Mouse (Mus musculus) monocyte, adult 5-6 weeks (primary cell): ENCODE measurements around the gene Bloc1s4. TPM values are rescaled to one million over a fixed set of nuclear protein-coding genes. Genes with fewer than 3 reads are reported as not detected.
A peak's percentile ranks its signal among the peaks of the same experiment; 100 is the strongest.

Source experiments
- ATAC-seq: fragments of 153-309, 156-312 bp; replicated peaks from 2 replicates; pipeline ENCODE4 v1.8.0; 2017; ENCODE audit warnings: mild to moderate bottlenecking; ENCODE audit not compliant: low TSS enrichment, insufficient number of reproducible peaks, severe bottlenecking, poor library complexity, low FRiP score
- total RNA-seq: library from RNA; stranded (forward); fragments of 200-1000, 200-491, 200-594 nt; gene quantifications from 3 replicates; pipeline ENCODE4 v1.2.3, GENCODE M21; 2017

The Bloc1s4 gene
- total RNA-seq, 1 experiment from 2014 or later: 29.6 TPM

DNA sequence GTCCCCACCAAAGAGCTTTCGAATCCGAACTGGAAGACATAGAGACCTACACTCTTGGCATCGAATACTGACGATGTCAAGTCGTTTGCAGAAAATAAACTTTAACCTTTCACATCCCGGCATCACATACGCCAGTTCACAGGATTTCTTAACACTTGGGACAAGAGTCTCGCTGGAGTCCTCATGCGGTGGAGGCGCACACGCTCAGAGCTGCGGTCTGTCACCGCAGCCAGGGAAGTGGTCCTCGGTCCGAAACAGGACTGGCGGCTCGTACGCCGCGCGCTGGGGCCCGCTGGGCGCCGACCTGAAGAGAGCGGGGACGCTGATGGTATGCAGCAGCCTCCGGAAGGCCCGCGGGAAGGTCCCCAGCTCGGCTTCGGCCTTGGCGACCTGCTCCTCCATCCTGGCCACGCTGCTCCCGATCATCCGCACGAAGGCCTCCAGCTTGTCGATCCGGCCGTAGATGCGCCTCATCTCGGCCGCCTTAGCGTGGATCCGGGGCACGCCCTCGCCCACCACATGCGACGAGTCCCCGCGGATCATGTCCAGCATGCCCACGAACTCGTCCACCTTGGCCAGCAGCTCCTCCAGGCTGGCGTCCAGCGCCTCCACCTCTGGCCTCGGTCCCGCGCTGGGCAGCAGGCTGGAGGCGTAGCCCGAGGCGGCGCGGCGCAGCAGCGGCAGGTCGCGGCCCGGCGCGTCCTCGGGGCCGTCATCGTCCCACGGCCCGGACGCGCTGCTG is 485 bp downstream of the Bloc1s4 start:
- no peak for ATAC-seq

DNA sequence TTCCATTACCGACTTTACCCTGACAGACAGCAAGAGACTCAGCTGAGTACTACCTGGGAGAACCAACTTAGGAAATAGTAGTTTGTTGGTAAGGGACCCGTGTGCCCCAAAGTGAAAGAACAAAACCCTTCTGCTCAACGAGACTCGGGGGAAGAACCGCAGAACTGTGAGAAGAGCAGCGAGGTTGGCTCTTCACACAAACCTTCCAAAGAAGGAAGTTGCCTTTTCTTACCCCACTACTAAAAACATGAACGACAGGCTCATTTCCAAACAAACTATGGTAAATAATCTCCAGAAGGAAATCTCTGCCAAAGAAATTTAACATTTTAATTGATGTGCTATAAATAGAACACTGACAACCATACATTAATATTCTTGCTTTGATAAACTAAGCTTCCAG is 1.4 kb downstream of the Bloc1s4 start:
- ATAC-seq: no peak

DNA sequence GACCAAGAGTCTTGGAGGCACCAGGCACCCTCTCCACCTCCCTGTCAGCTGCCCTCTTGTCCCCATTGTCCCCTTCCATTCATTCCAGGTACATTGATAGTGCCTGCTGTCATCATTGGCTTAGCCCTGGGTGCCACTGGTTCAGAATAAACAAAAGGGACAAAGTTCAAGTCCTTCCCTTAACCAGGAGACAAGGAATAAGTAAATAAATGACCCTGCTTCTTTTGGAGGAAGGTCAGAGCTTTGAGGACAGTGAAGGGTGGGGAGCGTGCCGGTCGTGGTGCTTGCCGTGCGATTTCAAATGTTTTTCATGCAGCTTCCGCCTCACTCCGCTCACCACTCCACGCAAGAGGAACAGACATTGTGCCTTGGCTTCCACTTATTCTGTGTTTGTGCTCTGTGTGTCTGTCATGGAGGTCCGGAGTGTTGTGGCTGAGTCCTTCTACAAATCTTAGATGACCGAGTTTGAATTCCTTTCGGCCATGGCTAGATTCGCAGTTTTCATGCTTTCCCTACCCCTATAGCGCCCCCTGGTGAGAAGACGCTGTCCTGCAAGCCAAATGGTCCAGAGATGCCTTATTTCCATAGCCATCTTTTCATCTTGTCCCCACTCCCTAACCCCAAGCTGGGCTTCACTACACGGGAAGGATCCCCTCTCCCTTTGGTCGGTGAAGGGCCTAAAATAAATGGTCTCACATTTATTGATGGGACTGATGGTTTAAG is 6.2 kb downstream of the Bloc1s4 start:
- peak; percentile 72; the same call in 1 of the 2 replicates for ATAC-seq

DNA sequence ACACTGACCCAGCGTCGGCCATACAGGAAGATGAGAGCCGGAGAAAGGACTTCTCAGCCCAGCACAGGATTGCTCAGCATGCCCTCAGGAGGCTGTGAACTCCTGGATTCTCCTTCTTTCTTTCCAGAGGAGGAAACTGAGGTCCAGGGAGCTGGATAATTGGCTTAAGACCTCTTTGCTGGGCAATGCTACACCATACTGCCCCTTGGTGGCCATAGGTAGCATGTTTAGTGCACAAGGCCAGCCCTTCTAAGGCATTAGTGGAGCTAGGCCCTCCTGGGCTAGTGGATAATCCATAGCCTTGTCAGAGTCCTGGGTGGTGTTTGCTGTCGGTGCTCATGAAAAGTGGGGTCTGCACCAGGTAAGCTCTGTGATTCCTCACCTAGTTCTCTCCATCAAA is 8.6 kb downstream of the Bloc1s4 start:
- no peak for ATAC-seq

DNA sequence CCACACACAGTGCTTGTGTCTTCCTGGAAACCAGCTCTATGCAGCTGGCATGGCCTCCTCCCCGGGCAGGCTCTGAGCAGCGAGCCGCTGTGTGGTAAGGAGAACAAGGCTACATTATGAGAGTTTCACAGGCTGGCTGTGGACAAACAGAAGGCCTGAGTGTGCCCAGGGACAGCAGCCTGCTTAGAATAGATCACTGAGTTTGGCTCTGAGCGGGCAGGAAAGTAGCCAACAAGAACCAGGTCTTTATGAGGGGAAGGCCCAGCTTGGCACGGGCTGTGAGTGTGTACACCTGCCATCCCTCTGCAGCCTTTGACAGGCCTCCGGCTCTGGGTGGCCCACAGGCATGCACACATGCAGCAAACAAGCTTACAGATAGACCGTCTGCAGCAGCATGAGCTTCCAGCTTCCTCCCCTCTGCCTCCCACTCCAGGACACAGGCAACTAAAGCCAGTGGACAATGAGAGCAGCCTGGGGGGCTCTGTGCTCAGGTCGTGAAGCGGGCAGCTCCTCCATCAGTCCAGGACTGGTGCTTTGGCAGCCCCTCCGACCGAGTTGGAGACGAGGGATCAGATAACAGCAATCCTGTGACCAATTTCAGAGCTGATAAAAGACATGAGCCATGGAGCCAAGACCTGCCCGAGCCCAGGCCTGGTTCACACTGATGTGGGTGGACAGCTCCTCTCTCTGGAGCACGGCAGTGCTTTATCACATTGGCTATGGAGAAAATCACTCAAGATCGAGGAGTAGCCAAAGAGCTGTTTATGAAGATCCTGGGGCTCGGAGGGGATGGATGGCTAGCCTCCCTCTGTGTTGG is 9.4 kb downstream of the Bloc1s4 start:
- no peak for ATAC-seq

DNA sequence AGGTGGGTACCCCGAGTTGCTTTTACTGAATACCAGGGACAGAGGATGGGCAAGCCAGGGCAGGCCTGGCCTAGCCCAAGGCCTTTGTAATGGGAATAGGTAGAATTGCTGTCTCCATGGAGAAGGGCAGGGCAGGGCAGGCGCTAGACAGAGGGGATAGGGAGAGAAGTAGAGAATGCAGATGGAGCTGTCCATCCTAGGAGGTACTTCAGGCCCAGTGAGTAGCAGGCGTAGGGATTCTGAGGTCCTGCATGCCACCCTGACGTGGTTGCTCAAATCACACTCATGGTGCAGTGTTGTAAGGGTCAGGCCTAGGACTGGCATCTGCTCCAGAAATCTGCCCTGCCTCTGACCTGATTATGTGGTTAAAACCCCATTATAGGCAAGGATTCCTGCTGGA is 10.7 kb downstream of the Bloc1s4 start:
- ATAC-seq: no peak

DNA sequence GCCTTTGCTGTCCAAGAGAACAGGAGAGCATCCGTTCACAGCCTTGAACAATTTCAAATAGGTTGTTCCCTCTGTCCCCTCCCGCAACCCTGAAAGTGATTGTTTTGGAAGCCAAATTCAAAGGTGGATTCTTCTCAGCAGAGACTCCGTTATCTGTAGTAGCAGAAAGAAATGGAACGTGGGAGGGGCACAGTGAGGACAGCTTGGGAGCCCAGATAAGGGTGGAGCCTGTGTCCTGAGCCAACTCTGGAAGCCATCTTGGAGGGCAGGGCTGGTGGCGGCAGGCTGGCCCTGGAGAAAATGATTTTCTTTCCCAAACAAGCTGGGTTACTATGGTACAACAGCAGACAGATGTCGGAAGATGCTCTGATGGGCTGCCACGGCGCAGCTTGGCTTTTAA is 12.4 kb downstream of the Bloc1s4 start:
- no peak for ATAC-seq

DNA sequence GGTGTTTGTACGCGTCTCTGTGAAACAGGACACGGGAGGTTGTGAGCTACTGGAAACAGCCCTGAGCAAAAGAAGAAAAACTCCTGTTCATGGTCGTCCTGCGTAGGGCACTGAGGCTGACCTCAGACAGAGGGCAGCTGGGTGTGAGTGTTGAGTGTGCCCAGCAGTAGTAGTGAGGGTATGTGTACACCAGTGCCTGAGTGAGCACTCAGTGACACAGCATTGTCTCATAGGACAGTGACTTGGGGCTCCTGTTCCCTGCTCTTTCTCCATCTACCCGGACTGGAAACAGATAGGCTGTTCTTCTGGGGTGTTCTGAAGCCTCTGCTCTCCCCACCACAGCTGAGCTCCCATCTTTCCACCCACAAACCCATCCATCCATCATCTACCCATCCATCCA is 13.3 kb downstream of the Bloc1s4 start:
- ATAC-seq: no peak

DNA sequence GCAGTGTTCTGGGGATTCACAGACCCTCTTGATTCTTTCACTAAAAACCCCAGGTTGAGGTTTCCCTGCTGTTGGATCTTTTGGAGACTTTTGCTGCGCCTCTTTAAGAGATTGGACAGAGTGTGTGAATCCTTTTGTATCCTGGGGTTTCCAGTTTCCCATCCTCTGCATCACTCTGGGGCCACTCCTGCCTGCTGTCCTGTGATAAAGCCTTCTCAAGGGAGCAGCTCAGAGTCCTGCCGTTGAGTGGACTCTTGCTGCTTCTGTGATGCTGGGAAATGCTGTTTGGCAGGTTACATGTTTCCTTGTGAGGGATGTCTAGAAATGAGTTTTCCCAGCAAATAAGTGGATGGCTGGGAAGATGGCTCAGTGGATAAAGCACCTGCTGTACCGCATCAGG is 15.0 kb downstream of the Bloc1s4 start:
- ATAC-seq: no peak

DNA sequence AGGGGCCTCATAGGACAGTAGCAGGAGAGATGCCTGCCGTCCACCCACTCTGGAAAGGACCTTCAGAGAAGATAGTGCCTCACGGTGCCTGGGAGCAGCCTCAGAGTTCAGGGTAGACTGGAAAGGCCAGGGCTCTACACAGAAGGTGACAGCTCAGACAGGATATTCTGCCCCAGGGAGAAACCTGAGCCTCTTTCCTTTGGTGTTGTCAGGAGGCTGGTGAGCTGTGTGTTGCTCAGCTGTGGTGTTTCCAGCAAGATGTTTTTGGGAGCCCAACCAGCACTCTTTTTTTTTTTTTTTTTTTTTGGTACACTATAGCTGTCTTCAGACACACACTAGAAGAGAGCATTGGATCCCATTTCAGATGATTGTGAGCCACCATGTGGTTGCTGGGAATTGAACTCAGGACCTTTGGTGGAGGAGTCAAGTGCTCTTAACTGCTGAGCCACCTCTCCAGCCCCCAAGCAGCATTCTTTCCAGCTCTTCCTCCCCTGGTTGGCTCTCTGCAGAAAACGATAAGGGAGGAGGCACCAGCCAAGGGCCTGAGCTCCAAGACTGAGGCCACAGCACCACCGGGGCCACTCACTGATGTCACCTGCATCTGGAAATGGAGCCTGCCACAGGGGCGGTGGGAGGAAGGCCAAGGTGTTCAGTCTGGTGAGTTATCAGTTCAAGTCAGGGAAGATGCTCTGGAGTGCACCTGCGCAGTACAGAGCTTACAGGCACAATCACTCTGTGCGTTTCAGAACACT is 16.4 kb downstream of the Bloc1s4 start:
- no peak for ATAC-seq

DNA sequence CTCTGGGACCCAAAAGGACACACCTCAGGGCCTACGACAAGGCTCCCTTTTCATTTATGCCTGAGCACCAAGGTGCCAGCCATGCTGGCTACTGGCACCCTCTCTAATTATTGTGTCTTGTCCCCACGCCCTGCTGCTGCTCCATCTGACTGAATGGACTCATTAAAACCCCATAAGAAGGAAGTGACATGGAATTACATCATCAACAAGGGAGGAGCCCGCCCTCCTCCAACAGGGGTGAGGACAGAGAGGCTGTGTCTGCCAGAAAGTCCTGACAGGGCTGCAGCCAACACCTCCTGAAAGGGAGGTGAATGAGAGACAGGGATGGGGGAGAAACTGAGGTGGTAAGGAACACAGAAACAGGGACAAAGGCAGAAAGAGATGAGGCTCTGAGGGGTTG is 17.8 kb downstream of the Bloc1s4 start:
- peak; percentile 73 for ATAC-seq

DNA sequence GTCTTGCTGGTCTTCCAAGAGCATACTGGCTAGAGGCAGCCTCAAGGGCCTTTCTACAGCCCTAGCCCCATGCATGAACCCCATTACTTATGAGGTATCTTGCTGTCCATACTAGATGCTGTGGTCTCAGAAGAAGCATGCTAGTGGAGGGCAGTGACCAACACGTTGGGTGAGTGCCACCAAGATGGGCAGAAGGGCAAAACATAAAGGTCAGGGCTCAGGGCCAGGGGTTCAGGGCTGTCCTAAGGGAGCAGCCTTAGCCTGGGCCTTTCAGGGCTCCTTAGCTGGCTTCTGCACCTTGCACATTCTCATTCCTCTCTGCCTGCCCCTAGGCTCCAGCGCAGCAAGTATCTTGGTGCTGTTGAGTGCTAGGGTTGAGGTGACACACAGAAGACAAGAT is 18.5 kb downstream of the Bloc1s4 start:
- no peak for ATAC-seq

DNA sequence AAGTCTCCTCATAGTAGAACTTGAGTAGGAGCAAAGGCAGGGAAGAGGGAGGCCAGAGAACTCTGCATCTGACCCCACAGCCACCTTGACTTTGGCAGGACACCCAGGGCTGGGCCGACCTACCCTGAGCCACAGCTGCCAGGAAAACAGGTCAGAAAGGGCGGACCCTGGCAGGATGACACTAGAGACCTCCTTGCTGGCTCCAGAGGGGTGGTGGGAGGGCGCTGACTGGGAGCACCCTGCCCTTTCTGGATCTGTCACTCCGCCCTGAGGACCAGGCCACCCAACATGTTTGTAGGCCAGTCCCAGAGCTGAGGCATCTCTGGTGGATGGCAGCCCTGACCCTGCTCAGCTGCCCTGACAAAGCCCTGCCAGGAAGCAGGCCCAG is 19.4 kb downstream of the Bloc1s4 start:
- no peak for ATAC-seq

DNA sequence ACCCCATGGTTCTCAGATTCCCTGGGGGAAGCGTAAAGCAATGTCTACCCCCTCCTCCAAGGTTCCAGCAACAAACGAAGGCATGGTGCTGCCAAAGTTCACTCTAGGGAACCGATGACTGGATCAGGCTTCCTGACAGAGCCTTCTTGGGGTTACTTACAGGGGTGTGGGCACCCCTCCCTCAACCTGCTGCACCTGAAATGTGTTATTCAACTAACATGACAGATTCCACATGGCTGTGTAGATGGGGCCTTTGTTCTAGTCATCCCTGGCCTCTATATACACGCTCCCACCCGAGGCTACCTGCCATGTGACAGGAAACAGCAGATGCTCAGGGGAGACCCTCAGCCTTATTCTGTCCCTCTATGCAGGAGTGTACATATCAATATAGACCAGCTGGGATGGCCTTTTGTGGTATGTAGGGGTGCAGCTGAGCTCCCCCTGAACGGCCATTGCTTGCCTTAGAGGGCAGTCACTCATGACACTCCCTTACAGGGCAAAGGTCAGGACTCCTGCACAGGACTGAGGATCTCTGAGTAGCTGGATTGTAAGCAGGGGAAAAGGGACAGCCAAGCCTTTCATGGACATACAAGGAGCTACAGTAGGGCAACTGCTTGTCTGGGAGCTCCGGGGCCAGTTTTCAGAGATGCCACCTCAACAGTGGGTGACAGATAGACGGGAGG is 19.9 kb downstream of the Bloc1s4 start:
- no peak for ATAC-seq

DNA sequence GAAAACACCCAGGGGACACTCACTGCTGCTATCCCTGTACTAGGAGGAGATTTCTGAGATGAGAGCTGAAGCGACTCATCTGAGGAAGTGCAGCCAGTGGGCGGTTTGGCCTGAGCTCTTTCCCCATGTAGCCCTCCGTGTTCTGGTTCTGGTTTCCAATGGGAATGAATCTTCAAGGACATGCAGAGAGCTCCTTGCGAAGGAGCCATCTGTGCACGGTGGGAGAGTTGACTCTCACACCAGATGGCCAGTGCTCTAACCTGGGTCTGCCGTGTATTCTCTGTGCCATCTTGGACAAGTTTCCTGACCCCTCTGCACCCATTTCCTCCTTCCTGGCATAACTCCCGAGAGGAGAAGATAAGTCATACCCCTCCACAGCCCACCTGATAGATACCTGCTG is 20.7 kb downstream of the Bloc1s4 start:
- no peak for ATAC-seq

DNA sequence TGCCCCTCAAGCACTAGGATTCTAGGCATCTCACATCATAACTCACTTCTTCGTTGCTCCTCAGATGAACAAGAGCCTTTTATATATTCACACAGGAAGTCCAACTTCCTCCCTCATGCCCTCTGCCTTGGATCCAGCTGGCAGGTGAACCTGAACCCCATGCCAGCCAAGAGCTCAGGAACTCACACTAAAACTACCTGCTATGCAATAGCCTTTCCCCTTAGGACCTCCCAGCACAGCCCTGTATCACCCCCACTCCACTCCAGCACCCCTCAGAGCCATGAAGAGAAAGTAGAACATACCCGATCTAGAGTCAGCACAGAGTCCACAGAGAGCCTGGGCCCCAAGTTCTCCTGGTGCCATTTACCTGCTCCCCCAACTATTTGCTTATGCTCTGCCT is 21.3 kb downstream of the Bloc1s4 start:
- ATAC-seq: no peak

DNA sequence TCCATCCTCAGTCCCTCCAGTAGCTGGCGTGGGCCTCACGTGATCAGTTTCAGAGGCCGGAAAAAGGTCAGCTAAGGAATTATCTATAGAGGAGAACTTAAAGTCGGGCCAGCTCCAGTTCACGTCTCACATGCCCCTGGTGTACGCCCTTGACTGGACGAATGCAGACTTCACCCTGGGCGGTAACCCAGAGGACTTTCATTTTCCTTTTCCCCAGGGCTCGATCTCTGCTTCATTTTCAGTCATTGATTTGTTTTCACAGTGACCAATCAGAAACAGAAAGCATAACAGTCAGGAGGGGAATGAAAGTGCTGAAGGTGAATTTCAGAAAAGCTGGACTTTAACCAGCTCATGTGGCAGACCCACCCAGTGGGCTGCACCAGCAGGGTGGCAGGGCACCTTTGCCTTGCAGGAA is 22.1 kb downstream of the Bloc1s4 start:
- peak; percentile 68 for ATAC-seq

DNA sequence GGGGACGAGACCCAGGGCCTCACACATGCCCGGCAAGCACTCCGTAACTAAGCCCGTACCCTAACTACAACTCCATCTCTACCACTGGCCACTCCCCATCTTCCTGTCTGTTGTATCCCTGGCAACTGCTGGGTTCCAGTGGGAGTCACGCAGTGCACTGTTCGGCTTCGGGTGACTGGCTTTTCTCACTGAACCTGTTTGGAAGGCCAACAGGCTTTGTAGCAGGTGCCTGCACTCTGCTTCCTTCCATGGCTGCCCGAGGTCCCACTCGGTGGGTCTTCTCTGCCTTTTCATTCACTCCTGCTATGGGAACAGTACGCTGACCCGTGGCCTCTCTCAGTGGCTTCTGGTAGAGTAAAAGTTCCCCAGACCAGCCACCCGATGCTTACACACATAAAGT is 22.6 kb downstream of the Bloc1s4 start:
- ATAC-seq: no peak
